Mouse (Mus musculus): ENCODE measurements around the gene Plin5. TPM values are rescaled to one million over a fixed set of nuclear protein-coding genes. Genes with fewer than 3 reads are reported as not detected.
A peak's percentile ranks its signal among the peaks of the same experiment; 100 is the strongest.
"Not testable (repeated sequence)": the region's sequence is repeated elsewhere in the genome, so short reads cannot be mapped to it uniquely, and the experiment has no call there.

Plin5 gene
- polyA plus RNA-seq, 1 experiment from 2014 or later = 1.6 TPM

DNA sequence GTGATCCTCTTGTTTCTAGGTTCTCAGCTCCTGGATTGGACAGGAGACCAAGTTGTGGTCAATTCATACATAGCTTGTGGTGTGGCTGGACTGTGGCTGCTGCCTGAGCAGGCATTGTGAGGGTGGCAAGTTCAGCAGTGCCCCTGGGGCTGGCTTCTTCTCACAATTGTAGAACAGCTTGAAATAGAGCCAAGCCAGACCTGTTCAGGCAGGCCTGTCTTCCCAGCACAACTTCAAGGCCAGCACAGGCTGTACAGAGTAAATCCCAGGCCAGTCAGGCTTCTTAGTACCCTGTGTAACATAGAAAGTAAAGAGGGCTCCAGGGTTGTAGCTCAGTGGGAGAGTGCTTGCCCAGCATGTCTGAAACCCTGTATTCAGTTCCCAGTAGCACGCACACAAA is 24.6 kb downstream of the Plin5 start:
- Histone ChIP-seq H3K27me3 (ENCODE audit: control insufficient read depth, insufficient read depth, low read length) (no peaks in the 10 kb centered on the region), H3K4me2 (ENCODE audit: low read depth, low read length) (no peak overlapping the region), H3K27ac (ENCODE audit: low read length) (no peak overlapping the region), H3K36me3 (ENCODE audit: control insufficient read depth, insufficient read depth) (peaks cover 15% of the 10 kb centered on the region), H3K4me3 (ENCODE audit: low read length) (no peak overlapping the region), H3K9me3 (replicated peaks; ENCODE audit: control insufficient read depth, low read length) (no peaks in the 10 kb centered on the region), H3K9ac (ENCODE audit: low read length) (no peak overlapping the region), H3K4me1 (ENCODE audit: control insufficient read depth, insufficient read depth, low read length) (no peaks in the 10 kb centered on the region)
- 94% methylated on average over 1 of the region's 1 CpGs for whole genome bisulfite sequencing
- no peak for ATAC-seq (replicated peaks; ENCODE audit: extremely low read depth, insufficient read depth, low FRiP score)

DNA sequence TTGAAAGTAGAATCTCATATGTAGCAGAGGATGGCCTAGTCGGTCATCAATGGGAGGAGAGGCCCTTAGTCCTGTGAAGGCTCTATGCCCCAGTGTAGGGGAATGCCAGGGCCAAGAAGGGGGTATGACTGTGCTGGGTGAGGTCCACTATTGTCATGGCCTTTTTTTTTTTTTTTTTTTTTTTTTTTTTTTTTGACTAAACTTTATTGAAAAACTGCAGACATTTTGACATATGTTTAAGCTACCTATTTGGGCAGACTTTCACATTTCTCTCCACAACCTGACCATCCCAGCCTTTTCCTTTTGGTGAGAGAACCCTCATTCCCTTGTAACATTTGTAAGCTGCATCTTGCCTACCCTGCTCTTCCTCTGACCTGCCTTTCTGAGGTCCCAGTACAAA is 25.1 kb downstream of the Plin5 start:
- Histone ChIP-seq H3K9me3 (replicated peaks; ENCODE audit: control insufficient read depth, low read length) (no peaks in the 10 kb centered on the region), H3K36me3 (ENCODE audit: control insufficient read depth, insufficient read depth) (peaks cover 13% of the 10 kb centered on the region), H3K4me2 (ENCODE audit: low read depth, low read length) (no peak overlapping the region), H3K27ac (ENCODE audit: low read length) (no peak overlapping the region), H3K27me3 (ENCODE audit: control insufficient read depth, insufficient read depth, low read length) (no peaks in the 10 kb centered on the region), H3K9ac (ENCODE audit: low read length) (no peak overlapping the region), H3K4me3 (ENCODE audit: low read length) (no peak overlapping the region), H3K4me1 (ENCODE audit: control insufficient read depth, insufficient read depth, low read length) (no peaks in the 10 kb centered on the region)
- ATAC-seq (replicated peaks; ENCODE audit: extremely low read depth, insufficient read depth, low FRiP score) = no peak
- 75% methylated on average over 1 of the region's 1 CpGs for WGBS

DNA sequence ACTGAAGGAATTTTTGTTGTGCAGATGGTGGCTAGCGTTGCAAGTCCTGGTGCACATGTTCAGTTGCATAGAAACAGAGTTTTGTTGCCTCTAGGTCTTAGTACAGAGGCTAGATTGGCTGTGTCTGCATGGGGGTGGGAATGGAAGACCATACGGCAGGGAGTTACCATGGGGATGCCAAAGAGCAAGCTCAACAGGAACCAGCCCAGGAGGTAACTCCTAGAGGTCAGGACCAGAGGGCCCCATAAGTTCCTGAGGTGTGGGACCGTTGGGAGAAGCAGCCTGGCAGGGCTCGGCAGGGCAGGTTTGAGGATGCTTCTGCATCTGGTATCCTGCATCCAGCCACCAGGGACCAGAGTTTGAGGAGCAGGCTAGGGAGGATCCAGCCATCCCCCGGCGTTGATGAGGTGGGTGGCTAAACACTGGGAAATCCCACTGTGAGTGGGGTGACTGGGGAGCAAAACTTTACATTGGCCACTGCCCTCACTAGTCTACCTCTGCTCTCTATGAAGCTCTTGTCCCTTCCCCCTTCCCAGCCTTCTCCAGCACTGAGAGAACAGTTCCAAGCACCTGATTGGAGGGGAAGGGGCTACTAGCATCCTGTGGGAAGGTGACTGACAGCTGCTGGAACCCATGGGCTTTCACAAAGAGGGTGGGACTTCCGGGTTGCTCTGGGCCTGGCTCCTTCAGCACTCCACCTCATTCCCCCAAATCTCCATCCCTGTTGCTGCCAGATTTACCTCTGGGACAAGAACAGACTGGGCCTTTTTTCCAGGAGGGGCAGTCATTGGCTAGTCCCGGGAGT is 36.4 kb downstream of the Plin5 start:
- Histone ChIP-seq H3K36me3 (ENCODE audit: control insufficient read depth, insufficient read depth) (peaks cover 10% of the 10 kb centered on the region; the same call in 1 of the 2 replicates), H3K4me2 (ENCODE audit: low read depth, low read length) (peak overlapping the region; percentile 85), H3K9ac (ENCODE audit: low read length) (peak overlapping the region; percentile 95), H3K27ac (ENCODE audit: low read length) (no peak overlapping the region), H3K4me3 (ENCODE audit: low read length) (peak overlapping the region; percentile 97), H3K9me3 (replicated peaks; ENCODE audit: control insufficient read depth, low read length) (no peaks in the 10 kb centered on the region), H3K27me3 (ENCODE audit: control insufficient read depth, insufficient read depth, low read length) (no peaks in the 10 kb centered on the region), H3K4me1 (ENCODE audit: control insufficient read depth, insufficient read depth, low read length) (peaks cover 16% of the 10 kb centered on the region)
- 11% methylated on average over 8 of the region's 8 CpGs for WGBS
- ATAC-seq (replicated peaks; ENCODE audit: extremely low read depth, insufficient read depth, low FRiP score) = no peak

GRCm38 (mm10) chr17:56079921-56080320 is 37.5 kb downstream of the Plin5 start:
- under 1% methylated on average over 11 of the region's 11 CpGs for WGBS
- peak overlapping the region; percentile 79 for H3K27ac ChIP-seq (ENCODE audit: low read length)
- H3K9me3 ChIP-seq (replicated peaks; ENCODE audit: control insufficient read depth, low read length) = no peaks in the 10 kb centered on the region
- no peaks in the 10 kb centered on the region for H3K27me3 ChIP-seq (ENCODE audit: control insufficient read depth, insufficient read depth, low read length)
- peak overlapping the region; percentile 97 for H3K4me3 ChIP-seq (ENCODE audit: low read length)
- peak overlapping the region; percentile 85 for H3K4me2 ChIP-seq (ENCODE audit: low read depth, low read length)
- peak overlapping the region; percentile 95 for H3K9ac ChIP-seq (ENCODE audit: low read length)
- ATAC-seq (replicated peaks; ENCODE audit: extremely low read depth, insufficient read depth, low FRiP score) = no peak
- peaks cover 10% of the 10 kb centered on the region; the same call in 1 of the 2 replicates for H3K36me3 ChIP-seq (ENCODE audit: control insufficient read depth, insufficient read depth)
- peaks cover 23% of the 10 kb centered on the region for H3K4me1 ChIP-seq (ENCODE audit: control insufficient read depth, insufficient read depth, low read length)

DNA sequence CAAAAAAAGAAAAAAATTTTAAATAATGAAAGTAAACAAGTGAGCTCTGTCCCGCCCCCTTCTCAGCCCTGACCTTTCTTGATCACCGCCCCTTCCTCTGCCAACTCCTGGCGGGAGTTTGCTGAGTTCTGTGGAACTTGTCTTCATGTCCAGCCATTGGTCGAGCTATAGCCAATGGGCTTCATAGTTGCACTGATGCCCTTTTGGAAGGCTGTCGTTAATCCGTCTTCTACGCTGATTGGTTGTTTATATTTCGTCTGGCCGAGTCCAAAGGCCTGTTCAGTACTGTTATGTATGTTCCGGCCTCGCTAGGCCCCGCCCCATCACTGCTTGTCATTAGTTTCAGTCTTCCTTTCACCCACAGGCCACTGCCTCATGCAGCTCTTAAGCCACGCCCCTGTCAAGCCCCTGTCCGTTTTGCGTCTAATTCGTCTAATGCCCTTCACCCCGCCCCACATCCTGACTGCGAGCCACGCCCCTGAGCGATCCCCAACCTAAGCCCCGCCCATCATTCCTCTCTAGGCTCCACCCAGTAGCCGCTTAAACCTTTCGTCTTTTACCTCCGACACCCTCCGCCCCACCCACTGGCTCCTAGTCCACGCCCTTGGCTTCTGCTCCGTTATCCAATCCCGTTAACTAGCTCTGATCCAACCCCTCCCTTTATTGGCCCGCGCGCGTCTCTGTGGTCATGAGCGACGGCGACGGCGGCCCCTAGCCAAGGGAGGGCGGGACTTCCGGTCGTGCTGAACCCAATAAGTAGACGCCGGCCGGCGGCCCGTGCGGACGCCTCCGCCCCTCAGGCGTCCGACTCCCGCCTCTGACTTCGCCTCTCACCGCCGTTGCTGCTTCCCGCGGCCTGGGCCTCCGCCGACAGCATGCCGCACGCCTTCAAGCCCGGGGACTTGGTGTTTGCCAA is 38.3 kb downstream of the Plin5 start, which contains the start of gene Hdgfl2:
Hdgfl2 (plus strand) TSS at position 755 of the 916 bp plus-strand sequence.
- WGBS = under 1% methylated on average over 61 of the region's 61 CpGs
- no peaks in the 10 kb centered on the region for H3K27me3 ChIP-seq (ENCODE audit: control insufficient read depth, insufficient read depth, low read length)
- H3K4me3 ChIP-seq (ENCODE audit: low read length) = peak within 1 kb of the TSS; percentile 97
- peak; percentile 92 for ATAC-seq (replicated peaks; ENCODE audit: extremely low read depth, insufficient read depth, low FRiP score)
- H3K4me1 ChIP-seq (ENCODE audit: control insufficient read depth, insufficient read depth, low read length) = peaks cover 25% of the 10 kb centered on the region
- peak within 1 kb of the TSS; percentile 95 for H3K9ac ChIP-seq (ENCODE audit: low read length)
- no peaks in the 10 kb centered on the region for H3K9me3 ChIP-seq (replicated peaks; ENCODE audit: control insufficient read depth, low read length)
- peak within 1 kb of the TSS; percentile 79 for H3K27ac ChIP-seq (ENCODE audit: low read length)
- H3K4me2 ChIP-seq (ENCODE audit: low read depth, low read length) = peak within 1 kb of the TSS; percentile 85
- peaks cover 7% of the 10 kb centered on the region; the same call in 1 of the 2 replicates for H3K36me3 ChIP-seq (ENCODE audit: control insufficient read depth, insufficient read depth)

DNA sequence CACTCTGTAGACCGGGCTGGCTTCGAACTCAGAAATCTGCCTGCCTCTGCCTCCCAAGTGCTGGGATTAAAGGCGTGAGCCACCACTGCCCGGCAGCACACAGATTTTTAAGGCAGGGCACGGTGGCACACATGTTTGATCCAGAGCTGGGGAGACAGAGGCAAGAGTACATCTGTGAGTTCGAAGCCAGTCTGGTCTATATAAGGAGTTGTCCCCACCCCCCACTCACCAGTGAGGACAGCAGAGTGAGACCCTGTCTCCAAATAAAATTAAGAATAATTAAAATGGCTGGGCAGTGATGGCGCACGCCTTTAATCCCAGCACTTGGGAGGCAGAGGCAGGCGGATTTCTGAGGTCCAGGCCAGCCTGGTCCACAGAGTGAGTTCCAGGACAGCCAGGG is 39.0 kb downstream of the Plin5 start:
- peak overlapping the region; percentile 31 for H3K4me3 ChIP-seq (ENCODE audit: low read length)
- H3K4me1 ChIP-seq (ENCODE audit: control insufficient read depth, insufficient read depth, low read length) = peaks cover 29% of the 10 kb centered on the region
- peak overlapping the region; percentile 78 for H3K27ac ChIP-seq (ENCODE audit: low read length)
- H3K27me3 ChIP-seq (ENCODE audit: control insufficient read depth, insufficient read depth, low read length); ATAC-seq (replicated peaks; ENCODE audit: extremely low read depth, insufficient read depth, low FRiP score); H3K9me3 ChIP-seq (replicated peaks; ENCODE audit: control insufficient read depth, low read length); H3K9ac ChIP-seq (ENCODE audit: low read length); H3K36me3 ChIP-seq (ENCODE audit: control insufficient read depth, insufficient read depth): not testable (repeated sequence)
- 62% methylated on average over 9 of the region's 9 CpGs for WGBS
- peak overlapping the region; percentile 59 for H3K4me2 ChIP-seq (ENCODE audit: low read depth, low read length)

- Histone ChIP-seq H3K4me1 (ENCODE audit: control insufficient read depth, insufficient read depth, low read length) (peaks cover 29% of the 10 kb centered on the region), H3K27me3 (ENCODE audit: control insufficient read depth, insufficient read depth, low read length) (no peaks in the 10 kb centered on the region), H3K4me3 (ENCODE audit: low read length) (no peak overlapping the region), H3K9me3 (replicated peaks; ENCODE audit: control insufficient read depth, low read length) (no peaks in the 10 kb centered on the region), H3K4me2 (ENCODE audit: low read depth, low read length) (no peak overlapping the region), H3K27ac (ENCODE audit: low read length) (no peak overlapping the region), H3K36me3 (ENCODE audit: control insufficient read depth, insufficient read depth) (peaks cover 10% of the 10 kb centered on the region; the same call in 1 of the 2 replicates), H3K9ac (ENCODE audit: low read length) (no peak overlapping the region)
- WGBS = 88% methylated on average over 5 of the region's 5 CpGs
- no peak for ATAC-seq (replicated peaks; ENCODE audit: extremely low read depth, insufficient read depth, low FRiP score)
Observed at GRCm38 (mm10) chr17:56077523-56077922, 39.9 kb downstream of the Plin5 start.

GRCm38 (mm10) chr17:56074827-56075208 is 42.6 kb downstream of the Plin5 start, which contains the start of gene Ubxn6:
Ubxn6 (minus strand) TSS chr17:56075028.
- Histone ChIP-seq H3K9ac (ENCODE audit: low read length) (peak within 1 kb of the TSS; percentile 93), H3K4me2 (ENCODE audit: low read depth, low read length) (peak within 1 kb of the TSS; percentile 79), H3K4me1 (ENCODE audit: control insufficient read depth, insufficient read depth, low read length) (peaks cover 13% of the 10 kb centered on the region), H3K4me3 (ENCODE audit: low read length) (peak within 1 kb of the TSS; percentile 91), H3K36me3 (ENCODE audit: control insufficient read depth, insufficient read depth) (peaks cover 30% of the 10 kb centered on the region), H3K27me3 (ENCODE audit: control insufficient read depth, insufficient read depth, low read length) (no peaks in the 10 kb centered on the region), H3K27ac (ENCODE audit: low read length) (peak within 1 kb of the TSS; percentile 98), H3K9me3 (replicated peaks; ENCODE audit: control insufficient read depth, low read length) (no peaks in the 10 kb centered on the region)
- peak; percentile 38 for ATAC-seq (replicated peaks; ENCODE audit: extremely low read depth, insufficient read depth, low FRiP score)
- under 1% methylated on average over 35 of the region's 35 CpGs for WGBS

Measured in heart, embryonic 16.5 days (tissue).